Mouse (Mus musculus): ENCODE results near the gene Izumo4.

DNA sequence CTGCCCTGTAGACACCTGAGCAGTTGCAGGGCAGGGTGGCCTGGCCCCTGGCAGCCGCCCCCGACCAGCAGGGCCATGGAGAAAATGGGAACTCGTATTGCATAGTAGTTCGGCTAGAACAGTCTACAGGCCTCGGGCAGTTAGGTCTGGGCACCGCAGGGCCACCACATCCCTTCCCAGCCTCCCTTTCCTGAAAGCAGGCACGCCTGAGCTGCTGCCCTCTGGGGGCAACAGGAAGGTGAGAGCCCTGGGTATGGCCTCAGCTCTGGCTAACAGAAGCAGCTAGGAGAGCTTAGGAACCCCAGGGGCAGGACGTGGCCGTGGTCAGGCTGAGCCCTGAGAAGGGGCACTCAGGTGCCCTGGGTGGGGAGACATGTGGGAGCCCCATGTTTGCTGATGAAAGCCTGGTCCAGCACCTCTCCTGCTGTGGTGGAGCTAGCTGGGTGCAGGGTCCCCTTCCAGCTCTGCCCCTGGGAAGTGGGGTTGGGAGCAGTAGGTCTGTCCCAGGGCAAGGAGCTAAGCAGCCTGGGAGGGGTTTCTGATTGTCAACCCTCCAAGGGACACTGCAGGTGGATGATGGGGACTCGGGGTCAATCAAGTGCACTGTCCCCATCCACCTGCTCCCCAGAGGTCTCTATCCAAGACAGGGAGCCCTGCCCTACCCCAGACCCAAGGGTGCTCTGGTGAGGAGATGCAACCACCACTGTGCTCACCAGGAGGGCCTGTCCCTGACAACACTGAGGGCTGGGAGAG lies 35.8 kb upstream of the Izumo4 start:
- TF ChIP-seq CTCF (IDR thresholded peaks at IDR 0.05; ENCODE audit: low read depth) (no peak), EP300 (IDR thresholded peaks at IDR 0.05; ENCODE audit: low read depth) (no peak)
